Mouse (Mus musculus) granulocyte monocyte progenitor cell, adult 5-6 weeks (primary cell): ENCODE measurements around the gene Ncbp3. TPM values are rescaled to one million over a fixed set of nuclear protein-coding genes. Genes with fewer than 3 reads are reported as not detected.

Experiments
- ATAC-seq: replicated peaks from 2 replicates; pipeline ENCODE4 v1.8.0; 2016; ENCODE audit warnings: mild to moderate bottlenecking, moderate TSS enrichment, inconsistent platforms; ENCODE audit not compliant: poor library complexity, severe bottlenecking
- total RNA-seq, 2 experiments: library from RNA; stranded (forward) in 1 of 2; stranded (reverse) in 1 of 2; fragments of 200-712, 200-1000 nt in 1 of 2; fragments of >200 nt in 1 of 2; fragmentation: Nextera tagmentation in 1 of 2; gene quantifications; 2 replicates each; pipeline ENCODE4 v1.2.3; 2014 to 2017

Gene Ncbp3
- total RNA-seq (2014; fragmentation: Nextera tagmentation) (10.1 and 13.2 TPM in 2 replicates), total RNA-seq (2017) (12.6 and 15.6 TPM in 2 replicates)

- peak; percentile 95 for ATAC-seq
Observed at GRCm38 (mm10) chr11:73047542-73047996, at the start of gene Ncbp3. Ncbp3 (plus strand) TSS chr11:73047783.

- ATAC-seq: peak; percentile 87
Observed at GRCm38 (mm10) chr11:72998771-72999170, 48.8 kb upstream of the Ncbp3 start, which contains the start of gene P2rx1. P2rx1 (plus strand) TSS chr11:72999103.

- peak; percentile 65 for ATAC-seq
Observed at GRCm38 (mm10) chr11:73001029-73001428, 46.6 kb upstream of the Ncbp3 start.

- ATAC-seq: peak; percentile 81
Observed at GRCm38 (mm10) chr11:73006377-73006776, 41.2 kb upstream of the Ncbp3 start.

GRCm38 (mm10) chr11:73007113-73007512, 40.5 kb upstream of the Ncbp3 start:
- no peak for ATAC-seq

GRCm38 (mm10) chr11:73007698-73008481, 39.7 kb upstream of the Ncbp3 start:
- ATAC-seq: peak; percentile 57; the same call in 1 of the 2 replicates

GRCm38 (mm10) chr11:73008826-73009225, 38.8 kb upstream of the Ncbp3 start:
- no peak for ATAC-seq

GRCm38 (mm10) chr11:73009531-73010274, 37.9 kb upstream of the Ncbp3 start:
- ATAC-seq: no peak

GRCm38 (mm10) chr11:73013981-73014380, 33.6 kb upstream of the Ncbp3 start:
- ATAC-seq: no peak

- no peak for ATAC-seq
Observed at GRCm38 (mm10) chr11:73014831-73015344, 32.7 kb upstream of the Ncbp3 start.

GRCm38 (mm10) chr11:73015391-73016102, 32.0 kb upstream of the Ncbp3 start:
- ATAC-seq: no peak

GRCm38 (mm10) chr11:73016103-73016420, 31.5 kb upstream of the Ncbp3 start:
- ATAC-seq: no peak

GRCm38 (mm10) chr11:73018471-73019146, 29.0 kb upstream of the Ncbp3 start, which contains the start of gene Camkk1:
Camkk1 (plus strand) TSS chr11:73019008.
- ATAC-seq: peak; percentile 94

- ATAC-seq: peak; percentile 53
Observed at GRCm38 (mm10) chr11:73019147-73019795, 28.3 kb upstream of the Ncbp3 start.

- no peak for ATAC-seq
Observed at GRCm38 (mm10) chr11:73020953-73021800, 26.4 kb upstream of the Ncbp3 start.

GRCm38 (mm10) chr11:73023099-73023498, 24.5 kb upstream of the Ncbp3 start:
- ATAC-seq: no peak

GRCm38 (mm10) chr11:73023827-73024226, 23.8 kb upstream of the Ncbp3 start:
- ATAC-seq: no peak

- peak; percentile 93 for ATAC-seq
Observed at GRCm38 (mm10) chr11:73024236-73024904, 23.2 kb upstream of the Ncbp3 start.
